10 mouse cellular contexts compared by ENCODE assay signal in the genomic region with DNA sequence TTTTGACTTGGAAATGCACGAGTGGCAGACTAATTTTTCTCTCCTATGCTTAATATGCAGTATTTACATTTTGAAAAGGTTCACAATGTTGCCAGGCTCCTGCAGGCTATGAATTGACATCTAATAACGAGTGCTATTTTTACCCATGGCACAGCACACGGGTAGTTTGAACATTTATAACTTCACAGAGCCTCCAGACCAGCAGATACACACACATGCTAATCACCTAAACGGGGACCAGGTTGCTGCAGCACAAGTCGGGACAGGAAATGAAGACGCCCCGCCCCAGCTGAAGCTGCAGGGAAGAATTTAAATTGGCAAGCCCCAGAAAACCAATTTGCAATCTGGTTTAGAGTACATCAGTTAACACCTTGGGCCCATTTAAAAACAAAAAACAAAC.
A peak's percentile ranks its signal among the peaks of the same experiment; 100 is the strongest.
DNase-seq lines count a peak whose midpoint lies in the region; ATAC-seq lines count a peak whose summit lies in the region.
"Had no signal": no experiment of that assay in that cellular context is flagged by ENCODE, and none has a peak within 500 bp of the region (broad histone marks: within the 10 kb centered on the region; RNA-seq: fewer than 3 reads in every experiment).

No protein-coding gene starts in this region.

- peaks cover 28% of the 10 kb centered on the region for H3K4me1 ChIP-seq in heart, embryonic 13.5 days
- H3K4me1 ChIP-seq in limb, embryonic 11.5 days (ENCODE audit: control insufficient read depth, insufficient read depth, low read length), result peaks cover 20% of the 10 kb centered on the region
- peaks cover 9% of the 10 kb centered on the region for H3K4me1 ChIP-seq in neural tube, embryonic 15.5 days

- intact Hi-C loops in heart, postnatal 14 days (cut with DNase I), result no loop called here

- WGBS in heart, embryonic 13.5 days, result 13% methylated on average over 7 of the region's 7 CpGs
- 3% methylated on average over 7 of the region's 7 CpGs for WGBS in limb, embryonic 11.5 days
- WGBS in neural tube, embryonic 15.5 days, result 16% methylated on average over 7 of the region's 7 CpGs

- H3K4me3 ChIP-seq in heart, embryonic 13.5 days, result no peak overlapping the region
- H3K4me3 ChIP-seq in limb, embryonic 11.5 days (ENCODE audit: low read depth, low read length), result no peak overlapping the region
- H3K4me3 ChIP-seq in neural tube, embryonic 15.5 days (replicated peaks), result no peak overlapping the region

- H3K27me3 ChIP-seq in heart, embryonic 13.5 days (replicated peaks), result no peaks in the 10 kb centered on the region
- H3K27me3 ChIP-seq in limb, embryonic 11.5 days (ENCODE audit: control insufficient read depth, insufficient read depth, low read length), result no peaks in the 10 kb centered on the region
- no peaks in the 10 kb centered on the region for H3K27me3 ChIP-seq in neural tube, embryonic 15.5 days (replicated peaks)

- H3K9ac ChIP-seq in heart, embryonic 13.5 days, result 0 out of 2 replicates have a peak overlapping the region, but pooled peaks have one; percentile 28
- H3K9ac ChIP-seq in limb, embryonic 11.5 days (ENCODE audit: low read length), result no peak overlapping the region
- no peak overlapping the region for H3K9ac ChIP-seq in neural tube, embryonic 15.5 days (replicated peaks)

- peak overlapping the region; percentile 42 for H3K4me2 ChIP-seq in heart, embryonic 13.5 days
- H3K4me2 ChIP-seq in limb, embryonic 11.5 days (ENCODE audit: low read depth, severe bottlenecking), result peak overlapping the region; percentile 31
- no peak overlapping the region; the same call in 1 of the 2 replicates for H3K4me2 ChIP-seq in neural tube, embryonic 15.5 days

- H3K27ac ChIP-seq in heart, embryonic 13.5 days (replicated peaks), result 0 out of 2 replicates have a peak overlapping the region, but pooled peaks have one; percentile 12
- peak overlapping the region; percentile 84 for H3K27ac ChIP-seq in limb, embryonic 11.5 days (replicated peaks; ENCODE audit: low read depth, low read length)
- no peak overlapping the region for H3K27ac ChIP-seq in neural tube, embryonic 15.5 days (replicated peaks)

- no peak for DNase-seq in heart, postnatal 14 days
- peak; percentile 55 for DNase-seq in urinary bladder, postnatal 14 days (ENCODE audit: low spot score)
- DNase-seq in urinary bladder, postnatal 10 days (ENCODE audit: low spot score), result no peak
- DNase-seq in limb, embryonic 11.5 days (ENCODE audit: low spot score), result peak; percentile 68
- DNase-seq in ovary, postnatal 36 days (ENCODE audit: low spot score), result no peak
- DNase-seq: retina, postnatal 1 day had no signal

- ATAC-seq in heart, embryonic 13.5 days (ENCODE audit: extremely low read depth, insufficient number of reproducible peaks, low FRiP score, low TSS enrichment), result no peak
- ATAC-seq in limb, embryonic 11.5 days (ENCODE audit: insufficient number of reproducible peaks, low FRiP score, low TSS enrichment, low read depth), result no peak
- ATAC-seq in neural tube, embryonic 15.5 days (ENCODE audit: low FRiP score), result no peak
- ATAC-seq in granulocyte monocyte progenitor cell, adult 5-6 weeks (replicated peaks; ENCODE audit: poor library complexity, severe bottlenecking), result no peak
- ATAC-seq: intestine, postnatal 0 days had no signal

- no peaks in the 10 kb centered on the region for H3K9me3 ChIP-seq in heart, embryonic 13.5 days
- H3K9me3 ChIP-seq in limb, embryonic 11.5 days (ENCODE audit: control insufficient read depth, low read length), result no peaks in the 10 kb centered on the region
- no peaks in the 10 kb centered on the region for H3K9me3 ChIP-seq in neural tube, embryonic 15.5 days (replicated peaks)

- H3K36me3 ChIP-seq in heart, embryonic 13.5 days, result no peaks in the 10 kb centered on the region
- H3K36me3 ChIP-seq in limb, embryonic 11.5 days (ENCODE audit: control insufficient read depth, insufficient read depth, low read length), result no peaks in the 10 kb centered on the region
- no peaks in the 10 kb centered on the region for H3K36me3 ChIP-seq in neural tube, embryonic 15.5 days

Comparison
In these comparisons a context has a peak if more than half of its experiments do, and no peak if none do; other contexts are left out.
1. DNase-seq: peak in urinary bladder, postnatal 14 days (single experiment) and limb, embryonic 11.5 days (single experiment); none in heart, postnatal 14 days (0 of 2), urinary bladder, postnatal 10 days (single experiment) and ovary, postnatal 36 days (single experiment).